Mouse (Mus musculus): ENCODE data around the gene Grin3b. TPM values are rescaled to one million over a fixed set of nuclear protein-coding genes. Genes with fewer than 3 reads are reported as not detected.

Gene Grin3b
- total RNA-seq, 2 experiments from 2014 or later = 0.32 to 0.59 TPM

DNA sequence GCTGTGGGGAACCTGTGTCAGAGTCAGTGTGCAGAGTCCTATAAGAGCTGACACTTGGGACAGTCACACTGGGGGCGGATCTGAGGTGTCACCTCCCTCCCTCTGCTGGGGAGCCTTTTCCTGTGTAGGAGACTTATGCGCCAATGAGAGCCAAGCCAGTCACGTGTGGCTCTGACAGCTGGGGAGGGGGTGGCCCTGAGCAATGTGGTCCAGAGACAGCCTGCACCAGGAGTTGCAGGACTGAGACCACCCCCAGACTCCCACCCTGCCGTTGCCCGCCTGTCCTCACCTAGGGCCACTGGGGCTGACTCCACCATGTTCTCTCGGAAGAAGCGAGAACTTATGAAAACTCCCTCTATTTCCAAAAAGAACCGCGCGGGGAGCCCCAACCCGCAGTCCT lies 46.0 kb downstream of the Grin3b start, which contains the start of gene Arhgap45:
Arhgap45 (plus strand) TSS at position 143 of the 400 bp plus-strand sequence.
- no peak for DNase-seq (ENCODE audit: low spot score)

DNA sequence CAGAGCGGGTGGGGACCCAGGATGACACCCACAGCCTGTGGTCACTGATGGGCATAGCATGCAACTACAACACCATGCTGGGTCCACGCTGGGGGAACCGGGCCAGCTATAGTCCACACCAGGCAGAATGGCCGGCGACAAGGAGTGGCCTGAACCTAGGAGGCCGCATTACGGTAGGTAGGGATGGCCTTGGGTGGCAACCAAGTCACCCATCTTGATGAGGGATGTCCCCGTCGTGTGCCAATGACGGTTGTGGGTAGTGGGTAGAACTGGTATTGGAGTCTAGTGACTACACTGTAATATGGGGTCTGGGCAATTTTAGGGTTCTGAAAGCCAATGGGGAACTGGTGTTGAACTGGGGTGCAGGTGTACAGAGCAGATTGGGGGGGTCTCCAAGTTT lies 46.4 kb downstream of the Grin3b start:
- DNase-seq (ENCODE audit: low spot score) = no peak

DNA sequence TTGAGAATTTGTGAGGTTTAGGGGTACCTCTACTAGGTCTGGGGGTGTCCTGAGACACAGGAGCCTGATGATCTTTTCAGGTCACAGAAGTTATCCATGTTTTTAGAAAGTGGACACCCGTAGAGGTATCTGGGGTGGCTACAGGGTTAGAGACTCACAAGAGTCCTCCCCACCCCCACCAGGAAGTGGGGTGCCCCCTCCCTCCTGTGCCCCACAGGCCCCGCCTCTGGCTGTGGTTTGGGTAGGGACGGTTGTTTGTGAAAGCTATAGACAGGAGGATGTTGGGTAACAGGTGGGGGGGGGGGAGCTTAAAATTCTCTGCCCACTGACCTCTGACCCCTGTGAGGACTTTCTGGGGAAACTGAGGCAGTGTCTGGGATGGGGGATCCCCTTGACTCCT lies 46.8 kb downstream of the Grin3b start:
- no peak for DNase-seq (ENCODE audit: low spot score)

DNA sequence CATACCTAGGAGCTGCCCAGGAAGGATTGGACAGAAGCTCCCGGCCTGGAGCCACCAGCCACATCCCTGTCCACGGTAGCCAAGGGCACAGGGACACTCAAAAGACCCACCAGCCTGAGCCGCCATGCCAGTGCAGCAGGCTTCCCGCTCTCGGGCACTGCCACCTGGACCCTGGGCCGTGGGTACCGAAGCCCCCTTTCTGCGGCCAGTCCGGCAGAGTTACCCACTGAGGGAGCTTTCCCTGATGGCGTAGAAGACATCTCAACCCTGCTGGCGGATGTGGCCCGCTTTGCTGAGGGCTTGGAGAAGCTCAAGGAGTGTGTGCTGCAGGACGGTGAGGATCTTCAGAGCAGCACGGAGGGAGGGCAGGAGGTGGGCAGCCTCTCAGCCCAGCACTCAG lies 47.3 kb downstream of the Grin3b start:
- no peak for DNase-seq (ENCODE audit: low spot score)

DNA sequence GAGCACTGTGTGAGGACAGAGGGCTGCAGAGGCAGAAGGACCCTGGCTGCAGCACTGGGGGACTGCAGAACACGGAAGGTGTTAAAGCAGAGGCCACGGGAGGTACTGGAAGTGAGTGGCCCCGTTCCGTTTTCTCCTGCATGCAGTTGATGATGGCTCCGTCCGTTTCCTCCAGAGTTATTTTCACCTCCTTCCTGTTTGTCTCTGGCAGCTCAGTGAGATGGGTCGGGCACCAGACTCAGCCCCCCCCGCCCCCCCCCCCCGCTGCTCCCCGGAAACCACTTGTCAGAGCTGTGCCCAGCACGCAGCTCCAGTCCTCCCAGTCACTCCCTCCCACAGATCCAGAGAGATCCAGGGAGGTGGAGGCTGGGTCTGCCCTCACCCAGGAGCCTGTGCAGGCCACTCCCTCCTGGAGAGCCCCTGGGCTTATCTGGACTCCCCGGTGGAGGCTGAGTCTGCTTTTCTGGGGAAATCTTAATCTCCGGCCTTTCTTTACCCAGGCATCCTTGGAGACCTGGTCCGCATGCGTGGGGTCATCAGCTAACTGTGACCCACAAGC lies 48.3 kb downstream of the Grin3b start:
- DNase-seq (ENCODE audit: low spot score) = no peak

DNA sequence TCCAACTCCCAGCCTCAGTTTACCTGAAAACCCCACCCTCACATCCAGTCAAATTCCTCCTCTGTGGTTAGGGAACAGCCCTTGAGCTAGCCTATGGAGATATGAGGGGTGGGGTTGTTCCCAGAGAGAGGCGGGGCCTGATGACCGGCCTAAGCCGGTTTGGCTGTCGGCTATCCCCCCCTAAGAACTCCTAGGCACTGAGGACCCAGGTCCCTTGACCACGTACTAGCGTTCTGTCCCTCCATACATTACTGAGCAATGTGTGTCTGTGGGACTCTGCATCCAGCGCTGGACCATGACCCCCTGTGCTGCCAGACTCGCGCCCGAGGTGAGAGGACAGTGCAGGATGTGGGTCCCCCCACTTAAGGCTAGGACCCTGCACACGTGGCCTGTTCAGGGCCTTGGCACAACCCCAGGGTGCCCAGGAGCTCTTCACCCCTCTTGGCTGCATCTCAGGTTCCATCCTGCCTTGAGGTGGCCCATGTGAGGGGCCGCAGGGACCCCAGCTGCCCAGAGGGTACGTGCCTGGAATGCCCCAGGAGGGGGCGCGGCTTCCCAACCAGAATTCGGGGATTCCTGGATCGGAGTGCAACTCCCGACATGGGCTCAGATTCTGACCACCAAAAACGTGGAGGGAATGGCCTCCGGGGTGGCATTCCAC lies 49.1 kb downstream of the Grin3b start:
- DNase-seq (ENCODE audit: low spot score) = no peak

DNA sequence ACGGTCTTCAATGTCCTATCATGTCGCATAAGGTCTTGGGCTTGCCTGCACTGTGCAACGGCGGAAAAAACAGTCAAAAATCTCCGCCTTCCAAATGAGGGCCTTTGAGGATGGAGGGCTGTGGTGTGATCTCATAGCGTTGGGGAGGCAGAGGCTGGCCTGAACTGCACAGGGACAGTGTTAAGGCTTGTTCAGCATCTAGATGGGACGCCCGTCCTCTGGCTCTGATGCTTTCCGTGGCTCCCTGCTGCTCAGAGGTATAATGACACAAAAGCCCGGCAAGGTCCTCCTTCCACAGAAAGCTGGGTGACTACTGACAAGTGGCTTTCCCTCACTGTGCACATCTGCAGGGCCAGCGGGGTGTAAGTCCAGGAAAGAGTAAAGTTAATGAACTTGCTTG lies 49.7 kb downstream of the Grin3b start:
- DNase-seq (ENCODE audit: low spot score) = no peak

DNA sequence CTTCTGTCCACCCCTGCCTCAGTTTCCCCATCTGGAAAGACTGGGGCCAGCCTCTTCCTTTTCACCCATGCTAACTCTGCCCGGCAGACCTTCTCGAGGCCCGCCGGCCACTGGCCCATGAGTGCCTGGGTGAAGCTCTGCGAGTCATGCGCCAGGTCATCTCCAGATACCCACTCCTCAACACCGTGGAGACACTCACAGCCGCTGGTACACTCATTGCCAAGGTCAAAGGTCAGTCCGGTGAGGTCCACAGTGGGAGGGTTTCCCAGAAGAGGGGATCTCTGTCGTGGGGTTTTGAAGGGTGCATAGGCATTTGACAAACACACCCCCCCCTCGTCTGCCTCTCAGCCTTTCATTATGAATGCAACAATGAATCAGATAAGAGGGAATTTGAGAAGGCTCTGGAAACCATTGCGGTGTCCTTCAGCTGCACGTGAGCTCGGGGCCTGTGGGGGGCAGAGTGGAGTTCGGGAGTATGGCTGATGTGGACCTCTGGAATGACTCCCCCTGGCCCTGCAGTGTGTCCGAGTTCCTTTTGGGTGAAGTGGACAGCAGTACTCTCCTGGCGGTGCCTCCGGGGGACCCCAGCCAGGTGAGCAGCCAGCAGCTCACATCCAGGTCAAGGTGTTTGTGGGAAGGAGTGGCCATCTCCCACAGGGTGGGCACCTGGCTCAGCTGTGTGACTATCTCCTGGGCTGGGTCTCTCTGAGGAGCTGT lies 50.2 kb downstream of the Grin3b start:
- no peak for DNase-seq (ENCODE audit: low spot score)

DNA sequence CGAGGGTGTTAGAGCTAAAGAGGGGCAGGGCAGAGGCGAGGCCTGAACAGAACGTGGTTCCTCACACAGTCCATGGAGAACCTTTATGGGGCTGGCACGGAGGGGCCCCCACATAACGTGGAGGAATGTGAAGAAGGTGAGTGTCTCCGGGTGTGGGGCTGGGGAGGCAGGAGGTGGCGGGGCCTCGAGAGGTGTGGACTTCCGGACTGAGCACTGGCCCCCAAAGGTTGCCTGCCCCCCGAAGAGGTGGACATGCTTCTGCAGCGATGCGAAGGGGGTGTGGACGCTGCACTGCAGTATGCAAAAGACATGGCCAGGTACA lies 50.8 kb downstream of the Grin3b start:
- DNase-seq (ENCODE audit: low spot score) = no peak

DNA sequence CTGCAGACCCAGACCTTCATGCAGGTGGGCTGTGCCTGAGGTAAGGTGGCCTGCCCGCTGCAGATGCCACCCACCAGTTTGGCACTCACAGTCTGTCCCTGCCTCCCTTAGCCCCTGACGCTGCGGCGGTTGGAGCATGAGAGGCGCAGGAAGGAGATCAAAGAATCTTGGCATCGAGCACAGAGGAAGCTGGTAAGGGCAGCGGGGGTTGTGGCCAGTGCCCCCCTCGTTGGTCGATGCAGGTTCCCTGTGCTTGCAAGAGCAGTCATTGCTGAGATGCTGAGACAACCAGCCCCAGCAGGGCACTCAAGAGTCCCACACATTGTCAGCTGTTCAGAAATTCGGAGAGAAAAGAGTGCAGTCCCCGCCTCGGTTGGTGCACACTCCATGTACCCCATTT lies 51.6 kb downstream of the Grin3b start:
- no peak for DNase-seq (ENCODE audit: low spot score)

DNA sequence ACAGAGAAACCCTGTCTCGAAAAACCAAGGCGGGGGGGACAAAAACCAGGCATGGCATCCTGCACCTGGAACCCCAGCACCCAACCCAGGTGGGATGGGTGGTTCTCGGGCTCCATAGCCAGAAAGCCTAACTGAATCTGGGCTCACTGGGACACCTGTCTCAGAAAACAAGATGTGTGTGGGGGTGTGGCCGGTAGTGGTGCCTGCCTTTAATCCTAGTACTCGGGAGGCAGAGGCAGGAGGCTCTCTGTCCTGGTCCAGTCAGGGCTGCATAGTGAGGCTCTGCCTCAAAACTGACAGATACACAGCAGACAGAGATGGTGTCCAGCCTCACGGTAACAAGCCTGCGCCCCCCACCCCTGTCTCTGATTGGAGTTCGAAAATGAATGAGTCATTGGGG lies 52.3 kb downstream of the Grin3b start:
- DNase-seq (ENCODE audit: low spot score) = no peak

DNA sequence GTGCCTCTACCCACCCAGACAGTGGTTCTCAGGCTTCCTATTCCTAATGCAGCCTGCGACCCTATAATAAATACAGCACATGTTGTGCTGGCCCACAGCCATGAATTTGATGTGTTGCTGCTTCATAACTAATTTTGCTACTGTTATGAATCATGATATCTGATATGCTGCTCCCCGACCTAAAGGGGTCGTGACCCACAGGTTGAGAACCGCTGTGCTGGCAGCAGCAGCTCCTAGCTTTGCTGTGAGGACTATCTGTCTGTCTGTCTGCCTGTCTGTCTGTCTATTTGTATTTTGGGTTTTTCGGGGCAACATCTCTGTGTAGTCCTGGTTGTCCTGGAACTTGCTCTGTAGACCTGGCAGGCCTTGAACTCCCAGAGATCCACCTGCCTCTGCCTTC lies 53.2 kb downstream of the Grin3b start:
- no peak for DNase-seq (ENCODE audit: low spot score)

DNA sequence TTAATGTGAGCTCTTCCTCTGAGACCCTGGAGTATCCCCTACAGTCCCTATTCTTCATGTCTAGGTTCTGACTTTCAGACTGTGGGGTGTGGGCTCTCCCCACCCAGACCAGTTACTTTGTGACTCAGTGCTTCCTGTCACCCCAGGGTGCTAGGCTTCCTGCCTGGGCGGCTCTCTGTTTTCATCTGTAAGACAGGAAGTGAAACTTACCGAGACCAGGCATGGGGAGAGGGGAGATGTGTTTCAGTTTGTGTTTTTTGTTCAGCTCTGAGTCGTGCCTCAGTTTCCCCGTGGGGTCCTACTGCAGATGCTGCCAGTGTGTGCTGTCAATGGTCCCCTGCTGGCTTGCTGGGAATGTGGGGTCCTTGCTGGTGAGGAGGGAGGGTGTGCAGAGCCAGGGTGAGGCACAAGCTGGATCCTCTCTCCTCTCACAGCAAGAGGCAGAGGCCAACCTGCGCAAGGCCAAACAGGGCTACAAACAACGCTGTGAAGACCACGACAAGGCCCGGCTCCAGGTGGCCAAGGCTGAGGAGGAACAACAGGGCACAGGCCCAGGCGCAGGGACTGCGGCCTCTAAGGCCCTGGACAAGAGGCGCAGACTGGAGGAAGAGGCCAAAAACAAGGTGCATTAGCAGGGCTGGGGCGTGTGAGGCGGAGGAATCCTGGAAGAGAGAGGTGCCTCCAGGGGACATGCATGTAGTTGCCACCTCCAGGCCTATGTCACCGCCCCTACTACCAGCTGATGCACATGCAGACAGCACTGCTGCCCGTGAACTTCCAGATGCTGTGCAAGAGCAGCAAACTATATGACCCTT lies 53.9 kb downstream of the Grin3b start:
- DNase-seq (ENCODE audit: low spot score) = no peak

DNA sequence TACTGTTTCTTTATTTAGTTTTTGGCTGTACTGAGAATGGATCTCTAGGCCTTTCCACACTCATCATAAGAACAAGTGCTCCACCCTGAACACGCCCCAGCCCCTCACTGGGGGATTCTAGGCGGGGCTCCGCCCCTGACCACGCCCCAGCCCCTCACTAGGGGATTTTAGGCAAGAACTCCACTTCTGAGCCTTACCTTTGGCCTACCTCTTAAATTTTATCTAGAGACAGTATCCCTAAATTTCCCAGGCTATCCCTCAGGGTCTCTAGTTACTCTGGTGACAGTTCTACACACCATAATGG lies 54.5 kb downstream of the Grin3b start:
- DNase-seq (ENCODE audit: low spot score) = no peak

DNA sequence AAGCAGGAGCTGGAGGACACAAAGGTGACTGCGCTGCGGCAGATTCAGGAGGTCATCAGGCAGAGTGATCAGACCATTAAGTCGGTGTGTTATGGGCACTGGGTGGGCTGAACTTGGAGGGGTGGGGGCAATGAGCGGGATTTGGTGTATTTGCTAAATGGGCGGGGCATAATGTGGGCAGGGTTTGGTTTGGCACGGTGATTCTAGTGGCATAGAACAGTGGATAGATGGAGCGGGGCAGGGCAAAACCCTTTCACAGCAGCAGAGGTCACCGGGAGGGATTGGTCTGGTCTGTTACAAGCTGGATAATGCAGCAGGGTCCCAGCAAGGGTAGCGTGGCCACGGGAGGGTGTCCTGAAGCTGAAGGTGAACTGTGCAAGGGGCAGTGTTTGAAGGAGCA lies 54.9 kb downstream of the Grin3b start:
- DNase-seq (ENCODE audit: low spot score) = no peak

DNA sequence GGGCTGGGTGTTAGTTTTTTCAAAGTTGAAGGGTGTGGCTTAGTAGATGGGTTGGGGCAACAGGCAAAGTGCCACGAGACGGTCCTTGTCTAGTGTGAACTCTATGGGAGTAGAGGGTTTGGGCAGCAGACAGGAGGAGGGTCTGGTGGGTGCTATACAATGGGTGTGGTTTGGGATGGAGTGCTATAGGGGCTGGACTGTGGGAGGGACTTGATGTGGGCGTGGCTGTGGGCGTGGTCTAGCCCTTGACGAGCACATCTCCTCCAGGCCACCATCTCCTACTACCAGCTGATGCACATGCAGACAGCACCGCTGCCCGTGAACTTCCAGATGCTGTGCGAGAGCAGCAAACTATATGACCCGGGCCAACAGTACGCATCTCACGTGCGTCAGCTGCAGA lies 55.4 kb downstream of the Grin3b start:
- DNase-seq (ENCODE audit: low spot score) = no peak

Other genes with a start within 250 kb of the Grin3b start
- gene Polrmt, start 224.1 kb upstream of the Grin3b start, total RNA-seq (2021) = 10 to 100 TPM; 31.9 to 36.7 TPM
- not detected for gene Fgf22, start 215.6 kb upstream of the Grin3b start, total RNA-seq (2021)
- gene Rnf126, start 203.8 kb upstream of the Grin3b start, total RNA-seq (2021) = 10 to 100 TPM; 49.5 to 54.5 TPM
- gene Fstl3, start 193.4 kb upstream of the Grin3b start, total RNA-seq (2021) = 1 to 10 TPM; 1.2 to 1.9 TPM
- not detected for gene Prss57, start 179.8 kb upstream of the Grin3b start, total RNA-seq (2021)
- gene Palm, start 177.1 kb upstream of the Grin3b start, total RNA-seq (2021) = 10 to 100 TPM; 11.1 to 22.9 TPM
- gene Misp, start 149.7 kb upstream of the Grin3b start, total RNA-seq (2021) = under 1 TPM in 1 of 2 experiments, not detected in 1; 0.40 TPM
- 10 to 100 TPM; 12.7 to 22.7 TPM for gene Ptbp1, start 116.3 kb upstream of the Grin3b start, total RNA-seq (2021)
- not detected for gene Prtn3, start 96.2 kb upstream of the Grin3b start, total RNA-seq (2021)
- under 1 TPM; 0.11 to 0.17 TPM for gene Plppr3, start 96.1 kb upstream of the Grin3b start, total RNA-seq (2021)
- not detected for gene Elane, start 84.5 kb upstream of the Grin3b start, total RNA-seq (2021)
- 100 to 1,000 TPM in 1 of 2 experiments, 10 to 100 TPM in 1; 46.0 to 111 TPM for gene Cfd, start 79.9 kb upstream of the Grin3b start, total RNA-seq (2021)
- 10 to 100 TPM; 31.2 to 32.8 TPM for gene Med16, start 61.8 kb upstream of the Grin3b start, total RNA-seq (2021)
- not detected for gene Gm26602, start 59.9 kb upstream of the Grin3b start, total RNA-seq (2021)
- gene Kiss1r, start 53.7 kb upstream of the Grin3b start, total RNA-seq (2021) = under 1 TPM; 0.21 TPM
- gene R3hdm4, start 49.5 kb upstream of the Grin3b start, total RNA-seq (2021) = 100 to 1,000 TPM; 114 to 115 TPM
- 1 to 10 TPM; 1.5 to 1.7 TPM for gene Arid3a, start 43.7 kb upstream of the Grin3b start, total RNA-seq (2021)
- 10 to 100 TPM; 21.0 to 22.9 TPM for gene Wdr18, start 10.6 kb upstream of the Grin3b start, total RNA-seq (2021)
- 10 to 100 TPM; 68.7 to 84.2 TPM for gene Tmem259, start 13.6 kb downstream of the Grin3b start, total RNA-seq (2021)
- gene Cnn2, start 17.9 kb downstream of the Grin3b start, total RNA-seq (2021) = 10 to 100 TPM in 1 of 2 experiments, 1 to 10 TPM in 1; 5.2 to 10.5 TPM
- 1 to 10 TPM; 6.6 to 7.6 TPM for gene Abca7, start 25.8 kb downstream of the Grin3b start, total RNA-seq (2021)
- gene Arhgap45, start 45.9 kb downstream of the Grin3b start, total RNA-seq (2021) = 1 to 10 TPM in 1 of 2 experiments, under 1 TPM in 1; 0.75 to 1.3 TPM
- gene Polr2e, start 69.1 kb downstream of the Grin3b start, total RNA-seq (2021) = 10 to 100 TPM; 44.3 to 46.2 TPM
- 100 to 1,000 TPM; 631 to 739 TPM for gene Gpx4, start 76.5 kb downstream of the Grin3b start, total RNA-seq (2021)
- 1 to 10 TPM; 5.4 to 5.9 TPM for gene Sbno2, start 134.9 kb downstream of the Grin3b start, total RNA-seq (2021)
- 100 to 1,000 TPM; 145 to 148 TPM for gene Stk11, start 145.1 kb downstream of the Grin3b start, total RNA-seq (2021)
- 100 to 1,000 TPM; 573 to 611 TPM for gene Atp5d, start 167.9 kb downstream of the Grin3b start, total RNA-seq (2021)
- 1 to 10 TPM; 1.6 to 1.9 TPM for gene Cbarp, start 170.1 kb downstream of the Grin3b start, total RNA-seq (2021)
- gene Midn, start 177.6 kb downstream of the Grin3b start, total RNA-seq (2021) = 10 to 100 TPM; 40.6 to 47.9 TPM
- 10 to 100 TPM; 28.9 to 37.5 TPM for gene Cirbp, start 195.3 kb downstream of the Grin3b start, total RNA-seq (2021)
- 1 to 10 TPM; 5.4 to 6.5 TPM for gene 1600002K03Rik, start 202.2 kb downstream of the Grin3b start, total RNA-seq (2021)
- gene Efna2, start 208.8 kb downstream of the Grin3b start, total RNA-seq (2021) = under 1 TPM; 0.24 to 0.48 TPM

All from gastrocnemius, adult 18-20 months (tissue).